Mouse (Mus musculus) stomach, postnatal 0 days (tissue): ENCODE measurements around the gene Capn15. TPM values are rescaled to one million over a fixed set of nuclear protein-coding genes. Genes with fewer than 3 reads are reported as not detected.

Experiments used
- ATAC-seq: fragments of 200-750 bp; cut with Nextera tagmentation; 2 replicates; pipeline ENCODE4 v1.8.0; 2017; ENCODE audit not compliant: low FRiP score, low TSS enrichment
- DNase-seq: peaks from one replicate; pipeline ENCODE4 v3.0.0-alpha.2; 2016; ENCODE audit warnings: low spot score
- H3K27ac ChIP-seq: fragments of 300-500 bp; sonication (generic); replicated peaks from 2 replicates; pipeline ENCODE4 v1.5.1; 2014; ENCODE audit warnings: mild to moderate bottlenecking, control low read depth
- H3K27me3 ChIP-seq: fragments of 300-500 bp; sonication (generic); 2 replicates; pipeline ENCODE4 v1.6.1; 2014; ENCODE audit warnings: low read length; ENCODE audit not compliant: control insufficient read depth, insufficient read depth
- H3K36me3 ChIP-seq: fragments of 300-500 bp; sonication (generic); 2 replicates; pipeline ENCODE4 v1.6.1; 2014; ENCODE audit warnings: low read length, mixed read lengths; ENCODE audit not compliant: control insufficient read depth, insufficient read depth
- H3K4me1 ChIP-seq: fragments of 300-500 bp; sonication (generic); replicated peaks from 2 replicates; pipeline ENCODE4 v1.6.1; 2014; ENCODE audit warnings: antibody characterized with exemption; ENCODE audit not compliant: control insufficient read depth, insufficient read depth
- H3K4me2 ChIP-seq: fragments of 300-500 bp; sonication (generic); replicated peaks from 2 replicates; pipeline ENCODE4 v1.6.1; 2014; ENCODE audit warnings: low read depth, mild to moderate bottlenecking, control low read depth, moderate library complexity
- H3K4me3 ChIP-seq: fragments of 300-500 bp; sonication (generic); 2 replicates; pipeline ENCODE4 v1.5.1; 2014; ENCODE audit warnings: low read depth, low read length, control low read depth
- H3K9ac ChIP-seq: fragments of 300-500 bp; sonication (generic); 2 replicates; pipeline ENCODE4 v1.6.1; 2014; ENCODE audit warnings: mild to moderate bottlenecking, low read length, control low read depth, mixed read lengths
- H3K9me3 ChIP-seq: fragments of 300-500 bp; sonication (generic); 2 replicates; pipeline ENCODE4 v1.6.1; 2016; ENCODE audit warnings: low read length; ENCODE audit not compliant: control insufficient read depth
- CTCF ChIP-seq: IDR thresholded peaks from 2 replicates; pipeline ENCODE4 v1.5.1; 2016; ENCODE audit warnings: antibody characterized with exemption, low read depth, mild to moderate bottlenecking, moderate library complexity
- EP300 ChIP-seq: optimal IDR thresholded peaks from 2 replicates; pipeline ENCODE3; 2016; ENCODE audit warnings: antibody characterized with exemption
- WGBS: fragments of 180-500 bp; shearing (Covaris S2); extraction: QIAGEN DNeasy Blood & Tissue Kit; methylation state at CpG from one replicate; pipeline ENCODE4 v1.1.7; 2014; 5-methylcytosine and 5-hydroxymethylcytosine counted together
- polyA plus RNA-seq: library from polyadenylated mRNA; unstranded; fragments of >200 nt; fragmentation: Nextera tagmentation; extraction: Ambion mirVana; gene quantifications from 2 replicates; pipeline ENCODE4 v1.2.1, GENCODE M21; 2015

Gene Capn15
- polyA plus RNA-seq, 1 experiment from 2014 or later: 12.5 TPM

DNA sequence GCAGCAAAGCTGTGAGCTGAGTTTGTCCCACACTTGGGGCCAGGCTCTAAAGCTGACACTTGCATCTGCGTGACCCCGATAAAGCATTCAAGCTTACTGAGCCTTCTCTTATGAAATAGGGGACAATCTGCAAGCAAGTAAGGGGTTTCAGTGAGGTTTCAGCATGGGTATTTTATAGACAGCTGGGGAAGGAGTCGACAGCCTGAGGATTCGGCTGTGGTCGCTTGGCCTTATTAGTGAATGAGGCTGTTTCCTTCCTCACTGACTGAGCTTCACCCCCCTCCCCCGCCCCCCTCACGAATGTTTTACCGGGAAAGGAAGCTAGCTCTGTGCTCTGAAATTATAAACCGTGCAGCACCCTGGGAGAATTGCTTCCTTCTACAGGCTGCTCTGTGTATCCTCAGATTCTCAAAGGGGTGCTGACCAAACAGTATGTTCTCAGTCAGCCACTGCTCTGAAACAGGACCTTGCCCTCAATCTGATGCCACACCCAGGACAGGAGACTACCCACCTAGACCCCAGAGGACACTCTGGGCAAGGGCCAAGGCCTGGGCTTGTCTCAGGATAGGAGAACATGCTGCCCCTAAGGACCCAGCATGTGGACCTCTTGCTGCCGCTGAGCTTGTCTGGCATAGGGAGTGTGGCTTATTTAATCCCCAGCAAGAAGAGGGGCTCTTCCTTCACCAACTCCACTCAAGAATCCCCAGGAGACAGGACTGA is 20.3 kb upstream of the Capn15 start:
- 76% methylated on average over 10 of the region's 10 CpGs for WGBS
- ATAC-seq (no peak), DNase-seq (no peak)
- no peak overlapping the region for H3K9ac ChIP-seq
- no peak overlapping the region for H3K4me3 ChIP-seq
- H3K4me1 ChIP-seq: no peaks in the 10 kb centered on the region
- H3K4me2 ChIP-seq: no peak overlapping the region
- no peaks in the 10 kb centered on the region for H3K9me3 ChIP-seq
- H3K27ac ChIP-seq: no peak overlapping the region
- TF ChIP-seq CTCF (no peak), EP300 (no peak)
- H3K36me3 ChIP-seq: peaks cover 3% of the 10 kb centered on the region; the same call in 1 of the 2 replicates
- no peaks in the 10 kb centered on the region for H3K27me3 ChIP-seq

DNA sequence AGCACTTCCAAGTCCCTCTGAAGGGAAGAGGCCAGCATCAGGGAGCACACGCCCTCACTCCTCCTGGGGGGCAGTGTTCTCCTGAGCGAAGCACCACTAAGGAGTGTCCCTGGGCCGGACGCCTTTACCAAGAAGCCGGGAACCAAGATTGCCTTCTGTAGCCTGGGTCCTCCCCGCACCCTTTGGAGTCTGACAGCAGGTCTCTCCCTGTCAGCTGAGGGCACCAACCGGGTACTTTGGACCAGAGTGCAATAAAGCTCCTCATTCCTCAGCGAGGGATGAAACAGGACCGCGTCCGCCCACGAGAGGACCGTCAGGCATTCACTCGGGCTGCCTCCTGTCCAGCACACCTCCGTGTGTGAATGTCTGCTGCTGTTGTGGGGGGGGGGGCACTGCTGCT is 19.1 kb upstream of the Capn15 start:
- Histone ChIP-seq H3K9me3 (no peaks in the 10 kb centered on the region), H3K4me1 (no peaks in the 10 kb centered on the region), H3K9ac (no peak overlapping the region), H3K27me3 (no peaks in the 10 kb centered on the region), H3K27ac (no peak overlapping the region), H3K36me3 (peaks cover 3% of the 10 kb centered on the region; the same call in 1 of the 2 replicates), H3K4me3 (no peak overlapping the region), H3K4me2 (no peak overlapping the region)
- TF ChIP-seq CTCF (no peak), EP300 (no peak)
- ATAC-seq (no peak), DNase-seq (no peak)
- WGBS: 94% methylated on average over 15 of the region's 15 CpGs

DNA sequence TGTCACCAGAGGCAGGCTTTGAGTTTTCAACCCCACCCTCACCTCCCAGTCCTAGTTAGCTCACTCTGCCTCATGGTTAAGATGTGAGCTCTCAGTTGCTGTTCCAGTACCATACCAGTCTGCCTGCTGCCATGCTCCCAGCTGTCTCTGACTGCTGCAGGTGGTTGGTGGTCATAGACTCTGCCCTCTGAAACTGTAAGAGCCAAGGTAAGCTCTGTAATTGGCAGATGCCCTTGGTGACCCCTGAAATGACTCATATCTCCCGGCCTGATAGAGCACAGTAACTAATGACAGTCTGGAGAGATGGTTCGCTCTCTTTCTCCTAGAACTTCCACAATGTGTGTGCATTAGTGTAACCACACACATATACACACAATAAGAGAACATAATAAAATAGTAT is 18.3 kb upstream of the Capn15 start:
- peaks cover 3% of the 10 kb centered on the region; the same call in 1 of the 2 replicates for H3K36me3 ChIP-seq
- WGBS: 83% methylated on average over 2 of the region's 2 CpGs
- TF ChIP-seq EP300: no peak
- TF ChIP-seq CTCF: no peak
- no peak overlapping the region for H3K27ac ChIP-seq
- H3K9ac ChIP-seq: no peak overlapping the region
- DNase-seq (no peak), ATAC-seq (no peak)
- H3K9me3 ChIP-seq: no peaks in the 10 kb centered on the region
- no peaks in the 10 kb centered on the region for H3K4me1 ChIP-seq
- H3K4me2 ChIP-seq: no peak overlapping the region
- no peak overlapping the region for H3K4me3 ChIP-seq
- no peaks in the 10 kb centered on the region for H3K27me3 ChIP-seq

DNA sequence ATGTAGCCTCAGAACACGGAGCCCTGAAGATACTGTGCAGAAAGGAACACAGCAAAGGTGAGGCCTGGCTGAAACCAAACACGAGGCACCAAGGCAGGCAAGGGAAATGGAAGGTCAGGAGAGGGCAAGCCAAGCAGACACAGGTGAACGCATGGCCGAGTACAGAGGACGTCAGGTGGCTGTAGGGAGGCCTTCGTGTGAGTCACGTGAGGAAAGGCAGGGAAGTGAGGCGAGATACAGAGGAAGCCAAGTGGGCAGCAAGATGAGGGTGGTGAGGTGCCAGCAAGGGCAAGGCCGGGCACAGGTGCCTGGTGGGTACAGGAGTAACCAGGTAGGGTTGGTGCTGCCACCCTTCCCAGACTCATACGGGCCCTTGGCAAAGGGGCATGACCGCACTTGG is 12.8 kb upstream of the Capn15 start:
- no peak for DNase-seq
- H3K27ac ChIP-seq: no peak overlapping the region
- H3K9ac ChIP-seq: no peak overlapping the region
- TF ChIP-seq CTCF (no peak), EP300 (no peak)
- H3K9me3 ChIP-seq: no peaks in the 10 kb centered on the region
- H3K36me3 ChIP-seq: no peaks in the 10 kb centered on the region
- 88% methylated on average over 11 of the region's 11 CpGs for WGBS
- H3K4me1 ChIP-seq: no peaks in the 10 kb centered on the region
- ATAC-seq: no peak
- no peaks in the 10 kb centered on the region for H3K27me3 ChIP-seq
- H3K4me2 ChIP-seq: no peak overlapping the region
- H3K4me3 ChIP-seq: no peak overlapping the region

DNA sequence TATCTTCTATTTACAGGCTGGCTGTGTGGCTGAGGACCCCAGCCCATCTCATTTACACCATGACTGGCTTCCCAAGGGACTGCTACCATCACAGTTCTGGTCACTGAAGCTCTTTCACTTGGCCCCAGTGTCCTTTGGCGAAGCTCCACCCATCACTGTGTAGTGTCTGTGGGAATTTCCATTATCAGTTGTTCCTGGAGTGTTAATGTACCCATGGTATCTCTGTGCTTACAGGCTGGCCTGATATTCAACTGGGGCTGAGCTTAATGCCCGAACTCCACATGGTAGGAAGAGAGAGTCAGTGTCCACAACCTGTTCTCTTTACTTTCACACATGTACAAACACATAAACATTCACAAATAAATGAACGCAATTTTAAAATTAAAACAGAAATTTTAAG is 7.9 kb upstream of the Capn15 start:
- H3K9ac ChIP-seq: no peak overlapping the region
- no peaks in the 10 kb centered on the region for H3K9me3 ChIP-seq
- peaks cover 4% of the 10 kb centered on the region; the same call in 1 of the 2 replicates for H3K36me3 ChIP-seq
- no peak overlapping the region for H3K4me2 ChIP-seq
- ATAC-seq (no peak), DNase-seq (no peak)
- TF ChIP-seq CTCF (no peak), EP300 (no peak)
- H3K4me3 ChIP-seq: no peak overlapping the region
- 87% methylated on average over 3 of the region's 3 CpGs for WGBS
- H3K27ac ChIP-seq: no peak overlapping the region
- no peaks in the 10 kb centered on the region for H3K27me3 ChIP-seq
- H3K4me1 ChIP-seq: no peaks in the 10 kb centered on the region

DNA sequence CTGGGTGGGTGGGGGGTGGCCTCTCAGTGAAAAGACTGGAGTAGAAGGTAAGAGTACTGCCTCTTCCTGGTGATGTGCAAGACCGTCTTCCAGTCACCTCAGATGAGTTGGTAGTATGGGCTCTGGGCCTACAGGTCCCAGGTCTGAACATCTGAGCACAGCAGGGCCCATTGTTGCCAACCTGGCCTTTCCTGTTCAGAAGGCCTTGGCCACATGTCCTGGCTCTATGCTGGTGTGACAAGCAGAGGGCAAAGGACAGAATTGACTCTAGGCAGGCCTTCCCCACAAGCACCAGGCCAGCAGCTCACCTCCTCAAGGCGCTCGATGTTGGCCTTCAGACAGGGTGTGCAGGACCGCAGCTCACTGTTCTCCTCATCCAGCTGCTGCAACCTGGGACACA is 6.7 kb upstream of the Capn15 start:
- Histone ChIP-seq H3K9me3 (no peaks in the 10 kb centered on the region), H3K9ac (no peak overlapping the region), H3K4me1 (no peaks in the 10 kb centered on the region), H3K27me3 (no peaks in the 10 kb centered on the region), H3K4me3 (no peak overlapping the region), H3K27ac (no peak overlapping the region), H3K4me2 (no peak overlapping the region), H3K36me3 (peaks cover 4% of the 10 kb centered on the region; the same call in 1 of the 2 replicates)
- DNase-seq: no peak
- WGBS: 95% methylated on average over 4 of the region's 4 CpGs
- TF ChIP-seq CTCF (no peak), EP300 (no peak)
- ATAC-seq: no peak
